Mouse (Mus musculus): ENCODE measurements at regions not wholly inside any gene's neighbourhood (a gene's known extent, or its start where the extent isn't known, plus 50 kb on each side); places are given as distances from the start of the nearest gene placed in this dataset.

- no peak for TF ChIP-seq GATA1 (IDR thresholded peaks at IDR 0.05; ENCODE audit: borderline replicate concordance, low read length)
- TF ChIP-seq FLI1 (IDR thresholded peaks at IDR 0.05; ENCODE audit: low read length), result no peak
Measured at GRCm38 (mm10) chr9:87432072-87432471, 176.7 kb upstream of the Cep162 start.
